Mouse (Mus musculus) neural tube, embryonic 12.5 days (tissue): ENCODE data around the gene Minos1. TPM values are rescaled to one million over a fixed set of nuclear protein-coding genes. Genes with fewer than 3 reads are reported as not detected.

Experiments used
- ATAC-seq: fragments of 200-750 bp; cut with Nextera tagmentation; 2 replicates; pipeline ENCODE4 v1.8.0; 2017; ENCODE audit warnings: low read depth, mild to moderate bottlenecking, moderate TSS enrichment, moderate library complexity; ENCODE audit not compliant: low FRiP score
- H3K27ac ChIP-seq: fragments of 300-500 bp; sonication (generic); 2 replicates; pipeline ENCODE4 v1.5.1; 2016
- H3K27me3 ChIP-seq: fragments of 300-500 bp; sonication (generic); replicated peaks from 2 replicates; pipeline ENCODE4 v1.6.1; 2016; ENCODE audit warnings: mild to moderate bottlenecking
- H3K36me3 ChIP-seq: fragments of 300-500 bp; sonication (generic); 2 replicates; pipeline ENCODE4 v1.6.1; 2016; ENCODE audit warnings: mild to moderate bottlenecking
- H3K4me1 ChIP-seq: fragments of 300-500 bp; sonication (generic); 2 replicates; pipeline ENCODE4 v1.6.1; 2016
- H3K4me2 ChIP-seq: fragments of 300-500 bp; sonication (generic); replicated peaks from 2 replicates; pipeline ENCODE4 v1.6.1; 2016; ENCODE audit warnings: mild to moderate bottlenecking
- H3K4me3 ChIP-seq: fragments of 300-500 bp; sonication (generic); 2 replicates; pipeline ENCODE4 v1.5.1; 2016
- H3K9ac ChIP-seq: fragments of 300-500 bp; sonication (generic); 2 replicates; pipeline ENCODE4 v1.6.1; 2016; ENCODE audit warnings: mild to moderate bottlenecking
- H3K9me3 ChIP-seq: fragments of 300-500 bp; sonication (generic); 2 replicates; pipeline ENCODE4 v1.6.1; 2016; ENCODE audit warnings: mild to moderate bottlenecking
- WGBS: fragments of 180-500 bp; shearing (Covaris S2); methylation state at CpG from one replicate; pipeline ENCODE4 v1.1.7; 2016; 5-methylcytosine and 5-hydroxymethylcytosine counted together
- polyA plus RNA-seq: library from polyadenylated mRNA; unstranded; fragments of >200 nt; fragmentation: Nextera tagmentation; extraction: Ambion mirVana; gene quantifications from 2 replicates; pipeline ENCODE4 v1.2.1, GENCODE M21; 2016

Minos1 gene
- polyA plus RNA-seq, 1 experiment from 2014 or later: 430 TPM

GRCm38 (mm10) chr4:139112482-139112881 is 18.4 kb downstream of the Minos1 start:
- no peak for ATAC-seq
- no peaks in the 10 kb centered on the region for H3K27me3 ChIP-seq
- no peaks in the 10 kb centered on the region for H3K36me3 ChIP-seq
- no peaks in the 10 kb centered on the region for H3K9me3 ChIP-seq
- H3K4me3 ChIP-seq: no peak overlapping the region
- no peak overlapping the region for H3K4me2 ChIP-seq
- H3K9ac ChIP-seq: no peak overlapping the region
- peaks cover 12% of the 10 kb centered on the region; the same call in 1 of the 2 replicates for H3K4me1 ChIP-seq
- no peak overlapping the region for H3K27ac ChIP-seq
- 82% methylated on average over 3 of the region's 3 CpGs for WGBS

DNA sequence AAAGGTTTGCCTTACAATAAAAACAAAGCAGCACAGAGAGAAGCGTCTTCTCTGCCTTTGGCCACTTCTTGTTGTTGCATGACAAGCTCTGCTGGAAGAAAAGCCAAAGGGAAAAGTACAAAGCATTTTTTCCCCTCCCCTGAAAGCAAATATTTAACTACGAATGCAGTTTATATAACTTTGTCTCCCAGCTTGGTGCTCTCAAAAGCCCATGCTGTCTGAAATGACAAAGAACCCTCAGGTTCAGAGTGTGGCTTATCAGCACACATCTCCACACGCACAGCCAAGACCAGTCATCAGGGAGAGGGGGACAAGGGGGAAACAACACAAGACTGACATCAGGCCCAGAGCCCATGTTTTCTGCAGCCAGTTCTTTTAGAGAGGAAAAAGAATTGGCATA is 19.5 kb downstream of the Minos1 start:
- Histone ChIP-seq H3K4me3 (no peak overlapping the region), H3K36me3 (no peaks in the 10 kb centered on the region), H3K4me2 (no peak overlapping the region), H3K4me1 (peaks cover 12% of the 10 kb centered on the region; the same call in 1 of the 2 replicates), H3K9ac (no peak overlapping the region), H3K9me3 (no peaks in the 10 kb centered on the region), H3K27me3 (no peaks in the 10 kb centered on the region), H3K27ac (no peak overlapping the region)
- WGBS: 65% methylated on average over 3 of the region's 3 CpGs
- ATAC-seq: no peak

GRCm38 (mm10) chr4:139110858-139111257 is 20.1 kb downstream of the Minos1 start:
- no peak overlapping the region for H3K27ac ChIP-seq
- no peaks in the 10 kb centered on the region for H3K9me3 ChIP-seq
- no peak overlapping the region for H3K4me3 ChIP-seq
- ATAC-seq: no peak
- H3K9ac ChIP-seq: no peak overlapping the region
- WGBS: 76% methylated on average over 3 of the region's 3 CpGs
- peaks cover 12% of the 10 kb centered on the region; the same call in 1 of the 2 replicates for H3K4me1 ChIP-seq
- no peak overlapping the region for H3K4me2 ChIP-seq
- H3K27me3 ChIP-seq: no peaks in the 10 kb centered on the region
- no peaks in the 10 kb centered on the region for H3K36me3 ChIP-seq

DNA sequence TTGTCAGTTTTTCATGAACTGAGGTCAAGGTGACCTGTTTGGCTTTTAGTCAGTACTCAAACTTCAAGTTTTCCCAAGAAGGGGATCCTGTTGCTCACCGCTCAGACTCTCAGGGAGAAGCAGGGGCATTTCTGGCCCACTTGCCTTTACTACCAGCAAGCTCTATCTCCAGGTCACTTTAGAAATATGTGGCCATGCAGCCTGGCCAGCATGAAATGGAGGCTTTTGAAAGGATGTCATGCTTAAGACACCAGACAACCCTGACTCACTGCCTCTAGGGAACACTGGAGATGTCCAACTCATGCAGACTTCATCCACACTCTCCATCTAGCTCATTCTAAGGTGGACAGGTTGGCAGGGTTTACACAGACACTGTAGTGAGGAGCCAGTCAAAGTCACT is 25.5 kb downstream of the Minos1 start:
- Histone ChIP-seq H3K9ac (no peak overlapping the region), H3K36me3 (peaks cover 24% of the 10 kb centered on the region), H3K4me1 (peaks cover 15% of the 10 kb centered on the region), H3K9me3 (no peaks in the 10 kb centered on the region), H3K4me2 (no peak overlapping the region), H3K4me3 (no peak overlapping the region), H3K27ac (no peak overlapping the region), H3K27me3 (no peaks in the 10 kb centered on the region)
- WGBS: 96% methylated on average over 1 of the region's 1 CpGs
- ATAC-seq: no peak

- WGBS: 75% methylated on average over 6 of the region's 6 CpGs
- Histone ChIP-seq H3K4me2 (no peak overlapping the region), H3K4me3 (no peak overlapping the region), H3K4me1 (peaks cover 15% of the 10 kb centered on the region), H3K27me3 (no peaks in the 10 kb centered on the region), H3K27ac (no peak overlapping the region), H3K9ac (no peak overlapping the region), H3K36me3 (peaks cover 24% of the 10 kb centered on the region), H3K9me3 (no peaks in the 10 kb centered on the region)
- no peak for ATAC-seq
Measured at GRCm38 (mm10) chr4:139101546-139101945, 29.4 kb downstream of the Minos1 start.

- no peak overlapping the region for H3K27ac ChIP-seq
- H3K4me2 ChIP-seq: no peak overlapping the region
- 87% methylated on average over 8 of the region's 8 CpGs for WGBS
- H3K36me3 ChIP-seq: peaks cover 24% of the 10 kb centered on the region
- peaks cover under 1% of the 10 kb centered on the region; the same call in 1 of the 2 replicates for H3K9me3 ChIP-seq
- no peak overlapping the region for H3K9ac ChIP-seq
- no peaks in the 10 kb centered on the region for H3K27me3 ChIP-seq
- no peak for ATAC-seq
- H3K4me1 ChIP-seq: peaks cover 12% of the 10 kb centered on the region
- no peak overlapping the region for H3K4me3 ChIP-seq
Measured at GRCm38 (mm10) chr4:139100326-139100725, 30.6 kb downstream of the Minos1 start.

DNA sequence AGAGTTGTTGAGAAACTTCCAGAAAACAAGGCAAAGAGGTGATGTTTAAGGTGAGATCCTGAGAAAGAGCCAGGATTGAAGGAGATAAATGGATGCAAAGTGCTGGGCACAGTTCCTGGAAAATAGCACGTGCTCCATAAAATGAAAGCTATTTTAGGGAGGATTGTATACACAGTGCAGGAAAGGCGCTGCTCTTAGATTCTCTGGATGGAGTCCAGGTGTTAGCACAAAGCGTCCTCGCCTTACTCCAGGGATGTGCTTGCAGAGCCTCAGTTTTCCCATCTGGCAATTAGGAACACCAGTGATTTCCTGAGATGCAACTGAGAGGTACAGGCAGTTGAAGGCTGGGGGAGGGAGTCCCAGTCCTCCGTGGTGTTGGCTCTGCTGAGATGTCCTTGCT is 34.7 kb downstream of the Minos1 start:
- H3K4me3 ChIP-seq: no peak overlapping the region
- H3K36me3 ChIP-seq: no peaks in the 10 kb centered on the region
- H3K27ac ChIP-seq: no peak overlapping the region
- H3K27me3 ChIP-seq: peaks cover 35% of the 10 kb centered on the region
- H3K4me1 ChIP-seq: peaks cover 6% of the 10 kb centered on the region
- 82% methylated on average over 5 of the region's 5 CpGs for WGBS
- no peak overlapping the region for H3K4me2 ChIP-seq
- H3K9ac ChIP-seq: no peak overlapping the region
- H3K9me3 ChIP-seq: peaks cover 8% of the 10 kb centered on the region; the same call in 1 of the 2 replicates
- ATAC-seq: no peak

GRCm38 (mm10) chr4:139095406-139095805 is 35.5 kb downstream of the Minos1 start:
- ATAC-seq: no peak
- Histone ChIP-seq H3K27ac (no peak overlapping the region), H3K36me3 (no peaks in the 10 kb centered on the region), H3K4me2 (no peak overlapping the region), H3K9me3 (peaks cover 8% of the 10 kb centered on the region; the same call in 1 of the 2 replicates), H3K27me3 (peaks cover 43% of the 10 kb centered on the region), H3K4me1 (peaks cover 13% of the 10 kb centered on the region), H3K9ac (no peak overlapping the region), H3K4me3 (no peak overlapping the region)
- WGBS: 53% methylated on average over 1 of the region's 1 CpGs

DNA sequence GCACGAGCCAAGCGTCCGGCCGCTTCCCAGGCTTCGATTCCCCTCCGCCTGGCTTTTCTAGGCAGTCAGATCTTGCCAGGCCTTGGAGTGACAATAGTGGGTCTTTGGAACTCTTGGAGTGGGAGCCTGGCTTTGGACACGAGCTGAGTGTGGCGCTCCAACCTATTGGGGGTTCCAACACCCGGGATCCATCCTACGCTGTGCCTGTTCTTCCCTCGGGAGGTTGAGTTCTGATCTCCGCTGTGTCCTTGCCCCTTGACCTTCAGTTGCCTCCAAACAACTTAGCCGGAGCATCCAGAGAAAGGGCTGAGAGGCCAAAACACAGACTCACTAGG is 37.8 kb downstream of the Minos1 start:
- peaks cover 15% of the 10 kb centered on the region for H3K4me1 ChIP-seq
- H3K4me2 ChIP-seq: peak overlapping the region; percentile 86
- H3K9me3 ChIP-seq: peaks cover 8% of the 10 kb centered on the region; the same call in 1 of the 2 replicates
- peaks cover 55% of the 10 kb centered on the region for H3K27me3 ChIP-seq
- no peaks in the 10 kb centered on the region for H3K36me3 ChIP-seq
- H3K4me3 ChIP-seq: peak overlapping the region; percentile 59
- H3K27ac ChIP-seq: no peak overlapping the region
- whole genome bisulfite sequencing: 23% methylated on average over 13 of the region's 13 CpGs
- peak overlapping the region; percentile 79 for H3K9ac ChIP-seq
- no peak for ATAC-seq

DNA sequence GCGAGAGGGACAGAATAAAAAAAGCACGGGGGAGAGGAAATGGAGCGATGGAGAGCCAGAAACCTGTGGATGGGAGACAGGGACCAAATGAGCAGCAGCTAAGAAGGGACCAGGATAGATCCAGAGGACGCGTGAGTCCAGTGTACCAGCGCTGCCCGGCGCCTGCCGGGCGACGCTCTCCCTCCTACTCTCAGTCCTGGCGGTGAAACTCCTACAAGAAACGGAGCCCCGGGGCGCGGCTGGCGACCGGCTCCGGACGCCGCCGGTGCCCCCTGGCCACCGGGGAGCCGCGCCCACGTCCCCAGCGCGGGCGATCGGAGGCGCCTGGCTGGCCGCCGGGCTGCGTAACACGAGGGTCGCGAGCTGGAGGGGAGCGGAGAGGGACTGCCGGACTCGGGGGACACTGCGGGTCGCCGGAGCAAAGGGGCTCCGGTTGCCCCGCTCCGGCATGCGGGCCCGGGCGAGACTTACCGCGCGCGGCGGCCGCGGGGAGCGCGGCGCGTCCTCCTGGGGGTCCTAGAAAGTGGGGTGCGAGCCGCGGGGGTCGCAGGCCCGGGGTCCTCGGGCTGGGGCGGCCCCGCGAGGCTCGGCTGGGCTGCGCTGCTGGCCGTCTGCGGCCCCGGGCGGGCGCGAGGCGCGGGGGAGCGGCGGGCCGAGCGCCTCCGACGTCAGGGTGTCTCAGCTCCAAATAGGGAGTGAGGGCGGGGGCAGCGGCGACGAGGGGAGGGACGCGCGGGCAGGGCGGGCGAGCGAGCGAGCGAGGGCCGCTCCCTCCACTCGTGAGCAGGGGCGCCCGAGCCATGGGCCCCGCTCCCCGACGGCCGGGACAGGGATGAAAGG is 38.3 kb downstream of the Minos1 start, which contains the start of gene Nbl1:
Gene Nbl1, minus strand, starts transcription at position 638 of the 840 bp plus-strand sequence.
- Histone ChIP-seq H3K9ac (peak within 1 kb of the TSS; percentile 79), H3K27ac (peak within 1 kb of the TSS; percentile 37; the same call in 1 of the 2 replicates), H3K4me1 (peaks cover 15% of the 10 kb centered on the region), H3K4me3 (peak within 1 kb of the TSS; percentile 59), H3K36me3 (no peaks in the 10 kb centered on the region), H3K4me2 (peak within 1 kb of the TSS; percentile 86), H3K27me3 (peaks cover 55% of the 10 kb centered on the region), H3K9me3 (peaks cover 8% of the 10 kb centered on the region; the same call in 1 of the 2 replicates)
- under 1% methylated on average over 93 of the region's 105 CpGs for WGBS
- ATAC-seq: no peak

- H3K27me3 ChIP-seq: peaks cover 55% of the 10 kb centered on the region
- 2% methylated on average over 28 of the region's 28 CpGs for WGBS
- peaks cover 8% of the 10 kb centered on the region; the same call in 1 of the 2 replicates for H3K9me3 ChIP-seq
- H3K4me3 ChIP-seq: peak overlapping the region; percentile 59
- H3K4me1 ChIP-seq: peaks cover 15% of the 10 kb centered on the region
- no peaks in the 10 kb centered on the region for H3K36me3 ChIP-seq
- peak overlapping the region; percentile 37; the same call in 1 of the 2 replicates for H3K27ac ChIP-seq
- ATAC-seq: peak; percentile 73
- peak overlapping the region; percentile 79 for H3K9ac ChIP-seq
- peak overlapping the region; percentile 86 for H3K4me2 ChIP-seq
Measured at GRCm38 (mm10) chr4:139091478-139092355, 39.2 kb downstream of the Minos1 start.

- Histone ChIP-seq H3K27me3 (peaks cover 55% of the 10 kb centered on the region), H3K36me3 (no peaks in the 10 kb centered on the region), H3K9me3 (peaks cover 8% of the 10 kb centered on the region; the same call in 1 of the 2 replicates), H3K27ac (no peak overlapping the region; the same call in 1 of the 2 replicates), H3K4me2 (peak overlapping the region; percentile 86), H3K9ac (peak overlapping the region; percentile 26; the same call in 1 of the 2 replicates), H3K4me3 (0 out of 2 replicates have a peak overlapping the region, but pooled peaks have one; percentile 59), H3K4me1 (peaks cover 15% of the 10 kb centered on the region)
- 28% methylated on average over 7 of the region's 7 CpGs for WGBS
- ATAC-seq: 0 out of 2 replicates have a peak, but pooled peaks have one; percentile 8
Measured at GRCm38 (mm10) chr4:139091066-139091465, 39.8 kb downstream of the Minos1 start.
